Mouse (Mus musculus) heart, embryonic 10.5 days (tissue): Measurements from ENCODE around the gene Lpcat2b. TPM values are rescaled to one million over a fixed set of nuclear protein-coding genes. Genes with fewer than 3 reads are reported as not detected.
"Not testable (repeated sequence)": the region's sequence is repeated elsewhere in the genome, so short reads cannot be mapped to it uniquely, and the experiment has no call there.

Source experiments
- DNase-seq: peaks from one replicate; pipeline ENCODE4 v3.0.0-alpha.2; 2017; ENCODE audit warnings: low spot score
- H3K27ac ChIP-seq: fragments of 300-500 bp; sonication (generic); 2 replicates; pipeline ENCODE4 v1.5.1; 2016; ENCODE audit warnings: mild to moderate bottlenecking
- H3K27me3 ChIP-seq: fragments of 300-500 bp; sonication (generic); 2 replicates; pipeline ENCODE4 v1.6.1; 2016; ENCODE audit warnings: mild to moderate bottlenecking; ENCODE audit not compliant: poor library complexity, insufficient read depth, severe bottlenecking
- H3K36me3 ChIP-seq: fragments of 300-500 bp; sonication (generic); 2 replicates; pipeline ENCODE4 v1.6.1; 2016; ENCODE audit warnings: mild to moderate bottlenecking, moderate library complexity
- H3K4me1 ChIP-seq: fragments of 300-500 bp; sonication (generic); 2 replicates; pipeline ENCODE4 v1.6.1; 2016; ENCODE audit warnings: mild to moderate bottlenecking
- H3K4me3 ChIP-seq: fragments of 300-500 bp; sonication (generic); 2 replicates; pipeline ENCODE4 v1.5.1; 2016; ENCODE audit warnings: mild to moderate bottlenecking, moderate library complexity
- H3K9me3 ChIP-seq: fragments of 300-500 bp; sonication (generic); 2 replicates; pipeline ENCODE4 v1.6.1; 2016; ENCODE audit warnings: mild to moderate bottlenecking, moderate library complexity
- WGBS: fragments of 180-500 bp; shearing (Covaris S2); methylation state at CpG from one replicate; pipeline ENCODE4 v1.1.7; 2016; 5-methylcytosine and 5-hydroxymethylcytosine counted together
- polyA plus RNA-seq: library from polyadenylated mRNA; unstranded; fragments of >200 nt; fragmentation: Nextera tagmentation; extraction: Ambion mirVana; gene quantifications from 2 replicates; pipeline ENCODE4 v1.2.1, GENCODE M21; 2016

Lpcat2b gene
- not detected in 2 replicates for polyA plus RNA-seq

GRCm38 (mm10) chr5:107431249-107431648 lies at the start of gene Lpcat2b:
Lpcat2b (plus strand) TSS chr5:107431549.
- Histone ChIP-seq H3K27me3 (no peaks in the 10 kb centered on the region), H3K27ac (no peak within 1 kb of the TSS), H3K9me3 (no peaks in the 10 kb centered on the region), H3K36me3 (no peaks in the 10 kb centered on the region), H3K4me3 (no peak within 1 kb of the TSS), H3K4me1 (no peaks in the 10 kb centered on the region)
- whole genome bisulfite sequencing = 71% methylated on average over 3 of the region's 3 CpGs
- DNase-seq = no peak

GRCm38 (mm10) chr5:107386448-107386847 lies 44.9 kb upstream of the Lpcat2b start:
- H3K9me3 ChIP-seq, DNase-seq, H3K4me3 ChIP-seq, H3K4me1 ChIP-seq, H3K27me3 ChIP-seq, H3K27ac ChIP-seq, H3K36me3 ChIP-seq: not testable (repeated sequence)

- DNase-seq = no peak
- H3K27ac ChIP-seq = no peak overlapping the region
- H3K4me1 ChIP-seq = no peaks in the 10 kb centered on the region
- no peak overlapping the region for H3K4me3 ChIP-seq
- H3K36me3 ChIP-seq = 0 out of 2 replicates have a peak, but pooled peaks cover under 1% of the 10 kb centered on the region
- H3K27me3 ChIP-seq = no peaks in the 10 kb centered on the region
- 80% methylated on average over 1 of the region's 1 CpGs for WGBS
- H3K9me3 ChIP-seq = no peaks in the 10 kb centered on the region
Measured at GRCm38 (mm10) chr5:107387788-107388187, 43.6 kb upstream of the Lpcat2b start.

- no peaks in the 10 kb centered on the region for H3K4me1 ChIP-seq
Measured at GRCm38 (mm10) chr5:107389373-107389772, 42.0 kb upstream of the Lpcat2b start.

GRCm38 (mm10) chr5:107394437-107394836 lies 36.9 kb upstream of the Lpcat2b start:
- WGBS = 51% methylated on average over 2 of the region's 2 CpGs
- Histone ChIP-seq H3K4me1 (no peaks in the 10 kb centered on the region), H3K27me3 (no peaks in the 10 kb centered on the region), H3K36me3 (no peaks in the 10 kb centered on the region), H3K9me3 (no peaks in the 10 kb centered on the region), H3K4me3 (no peak overlapping the region), H3K27ac (no peak overlapping the region)
- DNase-seq = no peak

More at GRCm38 (mm10) chr5:107389373-107389772, 42.0 kb upstream of the Lpcat2b start:
- no peaks in the 10 kb centered on the region for H3K27me3 ChIP-seq
- WGBS = 91% methylated on average over 2 of the region's 2 CpGs
- DNase-seq = no peak
- no peak overlapping the region for H3K4me3 ChIP-seq
- H3K27ac ChIP-seq = no peak overlapping the region
- H3K36me3 ChIP-seq = no peaks in the 10 kb centered on the region
- H3K9me3 ChIP-seq = no peaks in the 10 kb centered on the region

- H3K27me3 ChIP-seq = peaks cover 38% of the 10 kb centered on the region
Measured at GRCm38 (mm10) chr5:107402436-107402835, 28.9 kb upstream of the Lpcat2b start, which contains the start of gene Ephx4. Ephx4 (plus strand) TSS chr5:107402736.

GRCm38 (mm10) chr5:107403011-107403946 lies 28.1 kb upstream of the Lpcat2b start:
- no peaks in the 10 kb centered on the region for H3K9me3 ChIP-seq
- DNase-seq = no peak
- H3K4me1 ChIP-seq = peaks cover 15% of the 10 kb centered on the region
- no peaks in the 10 kb centered on the region for H3K36me3 ChIP-seq
- peaks cover 38% of the 10 kb centered on the region for H3K27me3 ChIP-seq
- H3K27ac ChIP-seq = peak overlapping the region; percentile 81
- under 1% methylated on average over 80 of the region's 80 CpGs for WGBS
- peak overlapping the region; percentile 78 for H3K4me3 ChIP-seq

More at GRCm38 (mm10) chr5:107402436-107402835, 28.9 kb upstream of the Lpcat2b start, which contains the start of gene Ephx4:
- no peaks in the 10 kb centered on the region for H3K36me3 ChIP-seq
- peak within 1 kb of the TSS; percentile 78 for H3K4me3 ChIP-seq
- WGBS = 25% methylated on average over 5 of the region's 5 CpGs
- H3K27ac ChIP-seq = peak within 1 kb of the TSS; percentile 81
- DNase-seq = no peak
- H3K9me3 ChIP-seq = no peaks in the 10 kb centered on the region
- peaks cover 15% of the 10 kb centered on the region for H3K4me1 ChIP-seq

GRCm38 (mm10) chr5:107403947-107404684 lies 27.2 kb upstream of the Lpcat2b start:
- Histone ChIP-seq H3K4me3 (peak overlapping the region; percentile 78), H3K4me1 (peaks cover 15% of the 10 kb centered on the region), H3K27ac (peak overlapping the region; percentile 81; the same call in 1 of the 2 replicates), H3K9me3 (no peaks in the 10 kb centered on the region), H3K27me3 (peaks cover 38% of the 10 kb centered on the region), H3K36me3 (no peaks in the 10 kb centered on the region)
- DNase-seq = no peak
- 28% methylated on average over 12 of the region's 12 CpGs for WGBS

GRCm38 (mm10) chr5:107405361-107405760 lies 26.0 kb upstream of the Lpcat2b start:
- Histone ChIP-seq H3K4me3 (no peak overlapping the region), H3K9me3 (no peaks in the 10 kb centered on the region), H3K27ac (no peak overlapping the region), H3K36me3 (no peaks in the 10 kb centered on the region), H3K4me1 (peaks cover 15% of the 10 kb centered on the region), H3K27me3 (peaks cover 38% of the 10 kb centered on the region)
- 73% methylated on average over 4 of the region's 4 CpGs for WGBS
- no peak for DNase-seq

- Histone ChIP-seq H3K27me3 (peaks cover 3% of the 10 kb centered on the region), H3K4me3 (no peak overlapping the region), H3K36me3 (no peaks in the 10 kb centered on the region), H3K27ac (no peak overlapping the region), H3K9me3 (no peaks in the 10 kb centered on the region), H3K4me1 (no peaks in the 10 kb centered on the region)
- DNase-seq = no peak
- 81% methylated on average over 1 of the region's 1 CpGs for WGBS
Measured at GRCm38 (mm10) chr5:107410305-107410704, 21.0 kb upstream of the Lpcat2b start.

- no peaks in the 10 kb centered on the region for H3K4me1 ChIP-seq
- H3K27ac ChIP-seq = no peak overlapping the region
- H3K27me3 ChIP-seq = no peaks in the 10 kb centered on the region
- WGBS = 71% methylated on average over 4 of the region's 4 CpGs
- DNase-seq = no peak
- H3K36me3 ChIP-seq = no peaks in the 10 kb centered on the region
- H3K9me3 ChIP-seq = no peaks in the 10 kb centered on the region
- H3K4me3 ChIP-seq = no peak overlapping the region
Measured at GRCm38 (mm10) chr5:107411326-107411725, 20.0 kb upstream of the Lpcat2b start.

GRCm38 (mm10) chr5:107412285-107412684 lies 19.1 kb upstream of the Lpcat2b start:
- Histone ChIP-seq H3K27me3 (no peaks in the 10 kb centered on the region), H3K36me3 (no peaks in the 10 kb centered on the region), H3K4me1 (no peaks in the 10 kb centered on the region), H3K27ac (no peak overlapping the region), H3K4me3 (no peak overlapping the region), H3K9me3 (no peaks in the 10 kb centered on the region)
- 79% methylated on average over 2 of the region's 2 CpGs for WGBS
- DNase-seq = no peak

GRCm38 (mm10) chr5:107415098-107415497 lies 16.3 kb upstream of the Lpcat2b start:
- WGBS = 77% methylated on average over 2 of the region's 2 CpGs
- H3K4me3 ChIP-seq = no peak overlapping the region
- DNase-seq = no peak
- H3K4me1 ChIP-seq = no peaks in the 10 kb centered on the region
- H3K36me3 ChIP-seq = no peaks in the 10 kb centered on the region
- H3K27ac ChIP-seq = no peak overlapping the region
- H3K27me3 ChIP-seq = no peaks in the 10 kb centered on the region
- H3K9me3 ChIP-seq = no peaks in the 10 kb centered on the region
